Mouse (Mus musculus) intestine, embryonic 14.5 days (tissue): ENCODE data around the gene Slitrk3. TPM values are rescaled to one million over a fixed set of nuclear protein-coding genes. Genes with fewer than 3 reads are reported as not detected.

Source experiments
- ATAC-seq: fragments of 200-750 bp; cut with Nextera tagmentation; replicated peaks from 2 replicates; pipeline ENCODE4 v1.8.0; 2017; ENCODE audit warnings: low read depth, moderate number of reproducible peaks, moderate TSS enrichment, moderate library complexity; ENCODE audit not compliant: low FRiP score, low TSS enrichment
- DNase-seq: peaks from one replicate; pipeline ENCODE4 v3.0.0-alpha.2; 2018; ENCODE audit warnings: low spot score
- H3K27ac ChIP-seq: fragments of 300-500 bp; sonication (generic); 2 replicates; pipeline ENCODE4 v1.5.1; 2014; ENCODE audit warnings: low read depth, mild to moderate bottlenecking, control low read depth
- H3K27me3 ChIP-seq: fragments of 300-500 bp; sonication (generic); replicated peaks from 2 replicates; pipeline ENCODE4 v1.6.1; 2014; ENCODE audit warnings: low read length, control low read depth; ENCODE audit not compliant: control insufficient read depth, insufficient read depth
- H3K36me3 ChIP-seq: fragments of 300-500 bp; sonication (generic); 2 replicates; pipeline ENCODE4 v1.6.1; 2014; ENCODE audit warnings: low read length, control low read depth; ENCODE audit not compliant: control insufficient read depth, insufficient read depth
- H3K4me1 ChIP-seq: fragments of 300-500 bp; sonication (generic); replicated peaks from 2 replicates; pipeline ENCODE4 v1.6.1; 2014; ENCODE audit warnings: low read length, control low read depth, mixed read lengths; ENCODE audit not compliant: control insufficient read depth, insufficient read depth
- H3K4me2 ChIP-seq: fragments of 300-500 bp; sonication (generic); 2 replicates; pipeline ENCODE4 v1.6.1; 2014; ENCODE audit warnings: low read length
- H3K4me3 ChIP-seq: fragments of 300-500 bp; sonication (generic); 2 replicates; pipeline ENCODE4 v1.5.1; 2014; ENCODE audit warnings: low read depth, low read length, control low read depth, mixed read lengths
- H3K9ac ChIP-seq: fragments of 300-500 bp; sonication (generic); 2 replicates; pipeline ENCODE4 v1.6.1; 2014; ENCODE audit warnings: mild to moderate bottlenecking, low read length
- H3K9me3 ChIP-seq: fragments of 300-500 bp; sonication (generic); 2 replicates; pipeline ENCODE4 v1.6.1; 2016; ENCODE audit warnings: low read length, control low read depth; ENCODE audit not compliant: control insufficient read depth
- WGBS: fragments of 180-500 bp; shearing (Covaris S2); extraction: QIAGEN DNeasy Blood & Tissue Kit; methylation state at CpG from one replicate; pipeline ENCODE4 v1.1.7; 2014; 5-methylcytosine and 5-hydroxymethylcytosine counted together
- polyA plus RNA-seq: library from polyadenylated mRNA; unstranded; fragments of >200 nt; fragmentation: Nextera tagmentation; extraction: Ambion mirVana; gene quantifications from 2 replicates; pipeline ENCODE4 v1.2.1, GENCODE M21; 2014

Gene Slitrk3
- polyA plus RNA-seq, 1 experiment from 2014 or later: 0.74 TPM

DNA sequence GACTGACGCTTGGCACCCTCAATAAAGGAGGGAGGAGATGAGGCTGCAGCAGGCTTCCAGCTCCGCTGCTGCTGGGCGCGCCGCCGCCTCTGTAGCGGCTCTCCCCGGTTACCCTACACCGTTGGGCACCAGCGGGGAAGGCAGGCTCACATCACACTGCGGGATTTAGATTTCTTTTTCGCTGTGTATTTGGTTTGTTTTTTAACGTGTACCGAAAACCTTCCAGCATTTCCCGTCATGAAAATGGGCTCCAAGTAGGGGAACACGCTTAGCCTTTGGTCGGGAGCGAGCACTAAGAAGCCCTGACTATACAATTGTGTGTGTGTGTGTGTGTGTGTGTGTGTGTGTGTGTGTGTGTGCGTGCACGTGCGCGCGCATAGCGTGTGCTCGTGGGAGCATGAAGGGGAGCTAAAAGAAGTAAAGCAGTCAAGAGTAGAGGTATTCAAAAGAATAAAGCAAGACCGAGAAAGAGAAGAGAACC, 4.1 kb downstream of the Slitrk3 start:
- 1% methylated on average over 26 of the region's 26 CpGs for WGBS
- ATAC-seq (no peak), DNase-seq (no peak)
- Histone ChIP-seq H3K27me3 (peaks cover 54% of the 10 kb centered on the region), H3K9ac (no peak overlapping the region), H3K4me1 (no peaks in the 10 kb centered on the region), H3K9me3 (no peaks in the 10 kb centered on the region), H3K27ac (no peak overlapping the region), H3K4me2 (peak overlapping the region; percentile 62), H3K4me3 (peak overlapping the region; percentile 36), H3K36me3 (no peaks in the 10 kb centered on the region)

DNA sequence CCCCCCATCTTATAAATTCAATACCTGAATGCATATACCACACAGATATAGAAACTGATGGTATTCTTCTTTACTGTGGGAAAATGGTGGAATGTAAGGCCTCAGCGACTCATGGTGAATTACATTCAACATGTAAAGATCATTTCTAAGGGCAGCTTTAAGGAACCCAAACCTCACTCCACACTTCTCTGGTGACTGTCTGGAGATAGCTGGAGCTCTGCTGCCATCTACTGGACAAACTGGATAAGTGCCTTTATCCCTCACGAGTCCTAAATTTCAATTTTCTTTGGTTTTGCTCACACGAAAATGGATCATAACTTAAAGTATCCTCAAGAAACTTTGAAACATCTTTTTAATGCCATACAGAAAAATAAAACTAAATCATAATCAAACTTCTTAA, 11.4 kb downstream of the Slitrk3 start:
- no peak for ATAC-seq
- no peaks in the 10 kb centered on the region for H3K36me3 ChIP-seq

DNA sequence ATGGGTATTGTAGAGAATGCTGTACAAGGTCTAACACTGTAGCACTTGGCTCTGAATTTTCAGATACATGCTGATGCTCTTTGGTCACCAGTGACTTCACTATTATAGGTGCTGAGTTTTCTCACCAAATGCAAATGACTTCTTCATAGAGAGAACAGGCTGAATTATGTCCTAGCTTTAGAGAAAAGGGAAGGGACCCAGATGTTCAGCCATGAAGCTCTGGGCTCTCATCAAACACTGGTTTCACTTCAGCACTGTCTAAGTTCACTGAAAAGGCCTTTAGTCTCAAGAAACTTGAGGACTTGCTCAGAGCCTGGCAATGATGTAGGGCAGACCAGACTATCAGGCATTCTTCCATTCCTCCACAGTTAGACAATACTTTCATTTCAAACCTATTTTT, 15.3 kb downstream of the Slitrk3 start:
- no peak overlapping the region for H3K4me2 ChIP-seq
- no peak overlapping the region for H3K9ac ChIP-seq
- H3K4me1 ChIP-seq: no peaks in the 10 kb centered on the region
- ATAC-seq (no peak), DNase-seq (no peak)
- H3K9me3 ChIP-seq: no peaks in the 10 kb centered on the region
- H3K27ac ChIP-seq: no peak overlapping the region
- no peaks in the 10 kb centered on the region for H3K27me3 ChIP-seq
- H3K4me3 ChIP-seq: no peak overlapping the region
- H3K36me3 ChIP-seq: no peaks in the 10 kb centered on the region

More for the DNA sequence above, 11.4 kb downstream of the Slitrk3 start:
- peak; percentile 75 for DNase-seq
- no peaks in the 10 kb centered on the region for H3K9me3 ChIP-seq
- H3K27ac ChIP-seq: no peak overlapping the region
- no peak overlapping the region for H3K4me3 ChIP-seq
- 2% methylated on average over 3 of the region's 3 CpGs for WGBS
- no peaks in the 10 kb centered on the region for H3K27me3 ChIP-seq
- no peaks in the 10 kb centered on the region for H3K4me1 ChIP-seq
- H3K9ac ChIP-seq: no peak overlapping the region
- H3K4me2 ChIP-seq: no peak overlapping the region

DNA sequence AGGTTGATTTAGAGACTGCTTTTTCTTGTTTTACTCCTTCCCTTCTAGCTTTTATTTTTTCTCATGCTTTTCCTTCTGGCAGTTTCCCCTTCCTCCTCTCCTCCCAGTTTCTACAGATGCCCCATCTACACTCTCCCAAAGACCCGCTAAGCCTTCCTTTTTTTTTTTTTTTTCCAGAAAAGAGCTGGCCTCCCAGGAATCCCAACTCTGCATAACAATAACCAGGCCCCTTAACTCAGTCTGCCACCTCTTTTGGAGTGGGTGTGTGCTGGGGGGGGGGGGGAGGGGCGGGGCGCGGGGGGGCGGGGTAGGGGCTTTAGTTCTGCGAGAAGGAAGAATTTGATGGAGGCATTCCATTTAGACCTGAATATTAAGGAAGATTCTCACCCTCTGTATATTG, 51.6 kb downstream of the Slitrk3 start:
- Histone ChIP-seq H3K4me2 (no peak overlapping the region), H3K9ac (no peak overlapping the region), H3K4me3 (no peak overlapping the region), H3K9me3 (no peaks in the 10 kb centered on the region), H3K27ac (no peak overlapping the region), H3K36me3 (no peaks in the 10 kb centered on the region), H3K27me3 (no peaks in the 10 kb centered on the region), H3K4me1 (no peaks in the 10 kb centered on the region)
- ATAC-seq (no peak), DNase-seq (no peak)
- 15% methylated on average over 6 of the region's 6 CpGs for WGBS

DNA sequence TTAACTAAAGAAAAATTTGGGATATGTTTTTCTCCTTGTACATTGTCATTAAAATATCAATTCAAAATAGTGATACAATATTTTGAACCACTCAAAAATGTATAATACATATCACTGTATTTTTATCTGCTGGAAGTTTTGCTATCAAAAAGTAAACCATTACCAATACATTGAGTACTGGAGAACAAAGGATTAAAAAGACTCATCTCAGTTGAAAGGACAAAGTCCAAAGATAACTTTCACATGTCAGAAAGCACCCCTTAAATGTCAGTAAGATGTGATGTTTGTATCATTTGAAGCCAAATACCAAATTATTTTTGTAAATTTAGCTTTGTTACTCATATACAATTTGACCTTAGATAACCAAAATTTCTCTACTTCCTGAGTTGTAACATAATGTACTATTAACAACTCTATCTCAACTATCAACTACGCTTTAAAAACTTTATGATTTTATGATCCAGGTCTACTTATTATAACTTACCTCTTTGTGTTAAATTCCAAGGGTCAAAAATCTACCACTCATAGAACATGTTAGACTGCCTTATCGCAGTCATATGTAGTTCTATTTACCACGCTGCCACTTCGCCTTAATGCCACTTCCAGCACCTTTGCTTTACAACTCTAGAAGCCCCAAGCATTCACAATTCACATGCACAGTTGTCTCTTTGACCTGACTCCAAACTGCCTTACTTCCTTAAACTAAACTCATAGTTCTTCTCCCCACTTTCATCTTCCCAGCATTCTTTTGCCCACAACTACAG, 54.5 kb downstream of the Slitrk3 start:
- H3K4me3 ChIP-seq: no peak overlapping the region
- H3K36me3 ChIP-seq: no peaks in the 10 kb centered on the region
- WGBS: 88% methylated on average over 4 of the region's 4 CpGs
- ATAC-seq: no peak
- H3K9me3 ChIP-seq: no peaks in the 10 kb centered on the region
- no peak overlapping the region for H3K4me2 ChIP-seq
- H3K9ac ChIP-seq: no peak overlapping the region
- no peaks in the 10 kb centered on the region for H3K4me1 ChIP-seq
- H3K27ac ChIP-seq: no peak overlapping the region
- no peaks in the 10 kb centered on the region for H3K27me3 ChIP-seq
- no peak for DNase-seq

DNA sequence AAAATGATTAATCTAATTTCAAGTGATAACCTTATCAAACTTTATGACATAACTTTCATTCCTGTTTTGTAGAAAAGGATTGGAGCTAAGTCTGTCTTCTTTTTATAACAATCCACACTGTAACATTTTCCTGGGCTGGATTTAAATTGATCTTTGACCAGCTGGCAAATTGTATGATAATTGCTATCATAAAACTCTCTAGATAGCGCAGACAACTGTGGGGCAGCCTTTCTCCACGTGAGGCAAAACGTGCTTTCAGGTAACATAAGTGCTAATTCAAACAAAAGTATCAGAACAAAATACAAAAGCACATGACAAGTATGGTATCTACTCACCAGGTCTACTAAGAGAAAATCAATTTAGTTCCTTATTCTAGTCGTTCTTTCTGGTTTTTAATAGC, 60.1 kb downstream of the Slitrk3 start:
- H3K36me3 ChIP-seq: no peaks in the 10 kb centered on the region
- no peak overlapping the region for H3K4me2 ChIP-seq
- H3K27ac ChIP-seq: no peak overlapping the region
- no peak overlapping the region for H3K9ac ChIP-seq
- WGBS: 51% methylated on average over 4 of the region's 4 CpGs
- ATAC-seq (peak; percentile 68), DNase-seq (no peak)
- no peaks in the 10 kb centered on the region for H3K27me3 ChIP-seq
- H3K9me3 ChIP-seq: no peaks in the 10 kb centered on the region
- H3K4me1 ChIP-seq: no peaks in the 10 kb centered on the region
- no peak overlapping the region for H3K4me3 ChIP-seq

Other genes starting within 250 kb of the Slitrk3 start
- not detected in 2 replicates for gene Sis, start 89.9 kb downstream of the Slitrk3 start, polyA plus RNA-seq